Mouse (Mus musculus): ENCODE results near the gene Ezr.

DNA sequence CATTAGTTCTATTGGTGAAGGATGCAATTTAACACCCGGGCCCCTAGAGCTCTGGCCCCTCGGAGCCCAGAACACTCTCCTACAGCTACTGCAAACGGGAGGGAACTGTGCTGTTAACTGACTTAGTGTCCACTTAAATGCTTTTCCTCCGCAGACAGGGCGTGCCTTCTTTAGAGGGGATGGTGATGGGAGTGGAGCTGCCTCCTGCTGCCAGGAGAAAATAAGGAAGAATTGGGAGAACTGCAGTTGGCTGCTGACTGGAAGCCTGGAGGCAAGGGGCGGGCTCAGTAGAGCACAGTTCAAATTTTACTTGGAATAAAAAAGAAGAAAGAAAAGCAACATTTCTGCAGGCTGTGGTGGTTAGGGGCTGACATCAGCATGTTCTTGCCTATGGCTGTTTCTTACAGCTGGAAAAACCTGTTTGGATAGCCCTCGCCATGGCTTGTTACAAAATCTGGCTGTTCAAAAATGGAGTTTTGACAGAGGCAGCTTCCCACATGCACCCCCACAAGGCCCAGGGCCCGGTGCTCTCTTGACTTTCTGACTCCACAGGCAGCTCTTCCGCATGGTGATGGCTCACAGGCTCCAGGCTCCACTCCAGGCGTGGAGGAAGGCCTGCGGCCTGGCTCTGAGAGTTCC, 31.2 kb downstream of the Ezr start:
- TF ChIP-seq FLI1 (IDR thresholded peaks at IDR 0.05; ENCODE audit: low read length) (no peak), GATA1 (IDR thresholded peaks at IDR 0.05; ENCODE audit: borderline replicate concordance, low read length) (no peak)

Measured in megakaryocyte, embryonic 14.5 days (primary cell).